Mouse (Mus musculus) cerebellum, adult 18-20 months (tissue): Measurements from ENCODE around the gene Rpsa.
"Not testable (repeated sequence)": the region's sequence is repeated elsewhere in the genome, so short reads cannot be mapped to it uniquely, and the experiment has no call there.

ENCODE experiments used
- DNase-seq, 2 experiments: peaks; one replicate each; pipeline ENCODE4 v3.0.0; 2021

The Rpsa gene

GRCm38 (mm10) chr9:120127538-120128251, at the start of gene Rpsa:
Gene Rpsa (plus strand): TSS chr9:120127689.
- peak; percentile 97 for DNase-seq

- DNase-seq = no peak
Observed at GRCm38 (mm10) chr9:120078241-120078640, 49.2 kb upstream of the Rpsa start.

DNA sequence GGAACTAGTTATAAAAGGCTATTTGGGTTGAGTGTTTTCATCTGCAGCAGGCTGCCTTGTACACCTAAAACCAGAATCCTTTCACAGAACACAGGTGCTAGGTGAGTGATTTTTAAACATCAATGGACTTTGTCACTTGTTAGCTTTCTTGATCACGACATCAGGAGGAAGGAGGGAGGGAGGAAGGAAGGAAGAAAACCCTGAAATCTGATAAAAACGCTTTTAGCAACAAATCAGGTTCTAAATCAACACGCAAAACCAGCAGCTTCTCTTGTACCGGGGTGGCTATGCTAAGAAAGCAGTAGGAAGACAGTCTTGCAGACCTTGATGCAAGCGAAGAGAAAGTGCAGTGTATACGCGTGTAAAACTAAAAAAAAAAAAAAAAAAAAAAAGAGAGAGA, 47.6 kb upstream of the Rpsa start:
- no peak for DNase-seq

GRCm38 (mm10) chr9:120080546-120081108, 46.9 kb upstream of the Rpsa start:
- DNase-seq = no peak

DNA sequence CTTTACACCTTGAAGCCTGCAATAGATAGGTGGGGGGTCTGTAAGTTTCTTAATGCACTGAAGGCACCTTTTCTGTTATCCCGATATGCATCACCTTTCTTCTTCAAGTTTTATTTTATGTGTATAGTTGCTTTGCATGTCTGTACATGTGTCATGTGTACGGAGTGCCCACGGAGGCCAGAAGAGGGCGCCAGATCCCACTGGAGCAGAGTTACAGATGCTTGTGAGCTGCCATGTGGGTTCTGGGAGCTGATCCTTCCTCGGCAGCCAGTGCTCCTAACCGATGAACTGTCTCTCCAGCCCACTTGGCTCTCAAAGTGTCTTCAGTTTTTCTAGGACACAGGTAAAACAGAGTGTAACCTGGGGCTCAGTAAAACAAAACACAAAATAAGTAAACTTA, 46.2 kb upstream of the Rpsa start:
- no peak for DNase-seq

DNA sequence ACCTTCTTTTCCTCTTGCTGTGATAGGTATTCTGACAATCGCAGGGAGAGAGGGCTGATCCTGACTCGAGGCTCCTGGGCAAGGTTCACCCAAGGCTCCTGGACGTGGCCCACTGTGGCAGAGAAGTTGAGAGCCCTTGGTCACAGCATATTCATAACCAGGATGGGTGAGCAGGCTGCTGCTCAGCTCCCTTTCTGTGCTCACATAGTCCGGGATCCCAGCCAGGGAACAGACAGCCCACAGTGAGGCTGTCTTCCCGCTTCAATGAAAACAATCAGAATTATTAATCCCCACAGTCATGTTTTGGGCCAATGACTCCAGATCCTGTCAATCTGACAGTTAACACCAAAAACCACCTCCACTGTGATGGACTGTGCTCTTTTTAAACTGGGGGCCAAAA, 45.5 kb upstream of the Rpsa start:
- no peak for DNase-seq

- no peak for DNase-seq
Observed at GRCm38 (mm10) chr9:120082691-120083090, 44.8 kb upstream of the Rpsa start.

DNA sequence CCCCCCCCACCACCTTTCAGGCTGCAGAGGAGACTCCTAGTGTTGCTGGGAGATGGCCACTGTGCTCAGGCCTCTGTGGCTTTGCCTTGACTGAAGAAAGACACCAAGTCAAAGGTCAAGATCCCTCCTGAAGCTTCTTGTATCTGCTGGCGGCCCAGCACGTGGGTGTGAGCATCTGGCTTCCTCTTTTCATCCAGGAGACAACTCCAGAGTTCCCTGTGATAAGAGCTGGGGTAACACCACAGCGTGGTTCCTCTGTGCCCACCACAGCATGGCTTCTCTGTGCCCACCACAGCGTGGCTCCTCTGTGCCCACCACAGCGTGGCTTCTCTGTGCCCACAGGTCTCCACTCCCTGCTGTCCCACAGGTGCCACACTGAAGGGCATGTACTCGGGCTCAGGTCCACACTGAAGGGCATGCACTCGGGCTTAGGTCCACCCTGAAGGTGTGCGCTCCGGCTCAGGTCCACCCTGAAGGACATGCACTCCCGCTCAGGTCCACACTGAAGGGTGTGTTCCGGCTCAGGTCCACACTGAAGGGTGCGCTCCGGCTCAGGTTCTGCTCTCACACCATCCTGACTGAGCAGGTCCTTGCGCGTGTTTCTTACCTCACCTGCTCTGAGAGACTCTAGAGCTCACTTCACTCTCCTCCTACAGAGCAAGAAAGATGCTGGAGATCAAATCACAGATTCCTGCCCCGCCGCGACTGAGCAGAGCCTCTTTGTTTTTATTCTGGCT, 44.2 kb upstream of the Rpsa start:
- DNase-seq = no peak

GRCm38 (mm10) chr9:120084406-120084805, 43.1 kb upstream of the Rpsa start:
- DNase-seq = no peak

DNA sequence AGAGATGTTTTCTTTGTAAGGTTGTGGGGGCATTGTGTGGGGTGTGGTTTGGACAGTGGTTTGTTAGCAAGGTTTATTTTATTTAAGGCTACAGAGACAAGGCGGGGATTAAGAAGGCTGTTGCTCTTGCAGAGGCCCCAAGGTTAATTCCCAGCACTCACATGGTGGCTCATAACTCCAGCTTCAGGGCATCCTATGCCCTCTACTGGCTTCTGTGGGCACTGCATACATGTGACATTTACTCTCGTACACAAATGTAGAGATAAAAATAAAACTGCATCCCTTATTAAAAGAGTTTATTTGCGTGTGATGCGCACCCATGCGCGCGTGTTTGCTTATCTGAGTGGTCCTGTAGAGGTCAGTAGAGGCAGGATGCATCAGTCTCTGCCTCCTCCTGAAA, 38.4 kb upstream of the Rpsa start:
- no peak for DNase-seq

DNA sequence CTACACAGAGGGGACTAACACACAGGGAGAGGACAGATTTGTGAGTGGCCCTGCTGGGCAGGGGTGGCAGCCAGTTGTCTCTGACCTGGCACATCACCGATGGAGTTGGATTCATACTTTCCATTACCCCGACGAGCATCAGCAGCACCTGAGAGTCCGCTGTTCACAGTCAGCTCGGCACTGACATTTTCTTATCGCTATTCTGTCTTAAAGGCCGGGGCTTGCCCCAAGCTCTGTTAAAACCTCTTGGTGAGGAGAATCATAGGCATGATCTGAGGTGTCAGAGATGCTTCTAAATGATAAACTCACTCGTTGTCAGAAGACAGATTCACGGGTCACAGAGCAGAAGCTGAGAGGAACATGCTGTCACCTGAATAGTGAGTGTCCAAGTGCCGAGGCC, 36.4 kb upstream of the Rpsa start:
- DNase-seq = no peak

DNA sequence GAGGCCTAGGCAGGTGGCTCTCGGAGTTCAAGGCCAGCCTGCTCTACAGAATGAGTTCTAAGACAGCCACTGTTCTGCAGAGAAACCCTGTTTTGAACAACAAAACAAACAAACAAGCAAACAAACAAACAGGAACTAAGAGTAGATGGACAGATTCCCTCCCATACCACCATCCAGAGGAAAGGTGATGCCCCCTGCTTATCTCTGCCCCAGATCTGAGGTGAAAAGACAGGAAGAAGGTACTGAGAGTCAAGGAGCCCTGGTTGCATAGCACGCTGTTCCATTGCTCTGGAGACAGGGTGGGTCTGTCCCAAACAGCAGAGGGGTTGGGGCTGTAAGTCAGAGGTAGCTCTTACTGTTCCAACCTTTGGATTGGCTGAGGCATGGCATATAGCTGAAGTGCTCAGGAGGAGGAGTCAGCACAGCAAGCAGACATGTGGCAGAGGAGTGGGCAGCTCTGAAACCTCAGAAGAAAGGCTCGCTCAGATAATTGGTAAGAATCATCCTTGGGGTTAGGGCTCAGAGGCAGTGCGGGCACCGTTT, 35.7 kb upstream of the Rpsa start, which contains the start of gene Ccr8:
Gene Ccr8, plus strand, starts transcription at position 419 of the 543 bp plus-strand sequence.
- no peak for DNase-seq

DNA sequence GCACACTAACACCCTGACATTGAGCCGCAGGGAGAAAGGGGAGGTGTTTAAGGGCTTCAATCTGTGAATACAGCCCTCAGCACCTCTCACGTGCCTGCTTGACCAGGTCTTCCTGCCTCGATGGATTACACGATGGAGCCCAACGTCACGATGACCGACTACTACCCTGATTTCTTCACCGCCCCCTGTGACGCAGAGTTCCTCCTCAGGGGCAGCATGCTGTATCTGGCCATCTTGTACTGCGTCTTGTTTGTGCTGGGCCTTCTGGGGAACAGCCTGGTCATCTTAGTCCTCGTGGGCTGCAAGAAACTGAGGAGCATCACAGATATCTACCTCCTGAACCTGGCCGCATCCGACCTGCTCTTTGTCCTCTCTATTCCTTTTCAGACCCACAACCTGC, 33.8 kb upstream of the Rpsa start:
- DNase-seq = no peak

GRCm38 (mm10) chr9:120095886-120096285, 31.6 kb upstream of the Rpsa start:
- no peak for DNase-seq

DNA sequence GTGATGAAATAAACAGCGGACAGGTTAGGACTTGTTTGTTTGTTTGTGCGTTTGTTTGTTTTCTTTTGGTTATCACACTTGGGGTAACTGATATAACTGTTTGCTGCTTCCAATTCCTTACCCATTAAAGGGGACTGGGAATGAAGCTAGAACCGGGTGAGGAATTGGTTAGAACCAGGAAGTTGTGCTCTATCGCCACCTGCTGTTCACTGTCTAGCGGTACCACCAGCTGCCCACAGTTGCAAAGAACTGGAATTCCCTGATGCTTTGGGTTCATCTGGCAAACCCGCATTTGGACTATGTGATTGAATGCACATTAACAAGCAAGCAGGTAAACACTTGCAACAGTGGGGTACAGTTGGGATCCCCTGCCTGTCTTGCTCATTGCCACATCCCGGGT, 28.8 kb upstream of the Rpsa start:
- DNase-seq = peak; percentile 69 to 75

DNA sequence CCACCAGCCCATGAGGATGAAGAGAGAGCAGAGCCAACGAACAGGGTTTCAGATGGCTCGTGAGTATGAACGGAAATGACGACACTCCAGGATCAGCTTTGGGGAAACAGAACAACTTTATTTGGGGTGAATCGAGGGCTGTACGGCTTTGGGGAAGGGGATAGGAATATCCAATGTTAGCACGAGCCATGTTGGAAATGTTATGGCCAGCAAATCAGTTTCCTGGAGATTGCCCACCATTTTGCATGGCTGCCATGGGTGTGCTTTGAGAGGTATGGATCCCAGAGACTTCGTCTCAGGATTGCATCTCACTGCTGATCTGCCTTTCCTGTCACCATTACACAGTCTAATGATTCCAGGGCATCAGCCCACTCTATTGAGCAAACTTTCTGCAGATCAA, 28.2 kb upstream of the Rpsa start:
- no peak for DNase-seq

DNA sequence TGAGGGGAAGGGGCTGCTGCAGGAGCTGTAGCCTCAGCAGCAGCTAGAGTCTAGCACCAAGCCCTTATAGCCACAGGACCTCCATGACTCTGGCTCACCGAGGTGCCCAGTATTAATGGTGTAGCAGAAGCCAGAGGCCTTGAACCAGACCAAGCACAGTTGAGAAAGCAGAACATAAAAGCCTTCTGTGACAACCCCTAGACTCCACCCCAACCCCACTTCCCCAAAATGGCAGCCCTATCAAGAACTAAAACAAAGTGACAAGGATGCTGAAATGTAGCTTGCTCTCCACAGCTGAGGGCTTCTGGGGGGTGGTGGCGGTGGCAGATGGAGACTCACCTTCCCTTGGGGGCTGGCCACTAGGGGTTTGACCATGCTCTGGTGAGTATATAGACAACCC, 26.3 kb upstream of the Rpsa start:
- DNase-seq = no peak

GRCm38 (mm10) chr9:120108953-120109352, 18.5 kb upstream of the Rpsa start:
- not testable (repeated sequence) for DNase-seq

GRCm38 (mm10) chr9:120110211-120111018, 17.1 kb upstream of the Rpsa start, which contains the start of gene Slc25a38:
Gene Slc25a38 (plus strand): TSS chr9:120110374.
- DNase-seq = peak; percentile 96 to 97

DNA sequence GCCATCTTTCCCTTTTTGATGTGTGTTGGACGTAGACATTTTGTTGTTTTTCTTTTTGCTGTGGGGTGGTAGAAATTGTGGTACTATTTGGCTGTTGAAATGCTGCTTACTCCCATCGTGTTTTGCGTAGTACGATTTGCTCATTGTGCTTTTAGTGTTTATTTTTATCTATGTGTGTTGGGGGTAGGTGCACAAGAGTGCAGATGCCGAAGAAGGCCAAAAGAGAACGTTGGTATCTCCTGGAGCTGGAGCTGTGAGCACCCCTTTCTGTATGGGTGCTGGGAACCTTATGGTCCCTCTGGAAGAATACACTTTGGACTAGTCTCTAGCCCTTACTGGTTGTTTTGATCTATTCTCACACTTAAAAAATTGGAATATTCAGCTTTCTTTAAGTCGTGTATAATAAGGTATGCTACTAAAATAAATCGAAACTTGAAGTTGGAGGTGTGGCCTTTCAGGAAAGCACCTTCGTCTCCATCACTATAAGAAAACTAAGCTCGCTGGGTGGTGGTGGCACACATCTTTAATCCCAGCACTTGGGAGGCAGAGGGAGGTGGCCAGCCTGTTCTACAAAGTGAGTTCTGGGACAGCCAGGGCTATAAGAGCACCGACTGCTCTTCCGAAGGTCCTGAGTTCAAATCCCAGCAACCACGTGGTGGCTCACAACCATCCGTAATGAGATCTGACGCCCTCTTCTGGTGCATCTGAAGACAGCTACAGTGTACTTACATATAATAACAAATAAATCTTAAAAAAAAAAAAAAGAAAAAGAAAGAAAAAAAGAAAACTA, 16.1 kb upstream of the Rpsa start:
- DNase-seq = no peak

DNA sequence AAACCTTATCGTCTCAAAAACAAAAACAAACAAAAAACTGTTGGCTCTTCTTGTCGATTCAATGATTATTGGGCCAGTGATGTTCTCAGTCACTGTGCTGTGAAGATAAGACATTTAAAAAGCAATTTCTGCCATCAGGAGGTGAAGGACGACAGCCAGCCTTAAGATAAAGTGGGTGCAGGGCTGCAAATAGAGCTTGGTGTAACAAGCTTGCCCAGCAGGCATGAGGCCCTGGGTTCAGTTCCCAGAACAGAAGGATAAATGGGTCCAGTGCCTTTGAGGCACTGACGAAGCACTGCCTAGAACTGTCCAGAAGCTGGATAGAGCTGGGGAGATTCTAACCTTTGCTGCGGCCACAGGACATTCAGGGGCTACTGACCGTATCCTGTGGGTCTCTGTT, 15.0 kb upstream of the Rpsa start:
- no peak for DNase-seq

GRCm38 (mm10) chr9:120113456-120113855, 14.0 kb upstream of the Rpsa start:
- DNase-seq = no peak
